Mouse (Mus musculus) embryonic stem cell, embryonic (primary cell): ENCODE measurements around the gene Mlst8.

ENCODE experiments used
- CTCF ChIA-PET, 4 experiments: fragments of 300-600 bp in 2 of 4; fragments of 350-600 bp in 2 of 4; sonication (Branson Sonifier 250); formaldehyde crosslinking; loops; one replicate each; lab custom pipeline; 2022; ENCODE audit warnings: inconsistent platforms in 2 of 4; lab: Charles Lee
- POLR2A ChIA-PET, 4 experiments: fragments of 300-600 bp in 2 of 4; fragments of 350-600 bp in 2 of 4; sonication (Branson Sonifier 250); formaldehyde crosslinking; loops; one replicate each; lab custom pipeline; 2022; ENCODE audit warnings: antibody characterized with exemption in 4 of 4, inconsistent platforms in 1 of 4; lab: Charles Lee

Gene Mlst8

DNA sequence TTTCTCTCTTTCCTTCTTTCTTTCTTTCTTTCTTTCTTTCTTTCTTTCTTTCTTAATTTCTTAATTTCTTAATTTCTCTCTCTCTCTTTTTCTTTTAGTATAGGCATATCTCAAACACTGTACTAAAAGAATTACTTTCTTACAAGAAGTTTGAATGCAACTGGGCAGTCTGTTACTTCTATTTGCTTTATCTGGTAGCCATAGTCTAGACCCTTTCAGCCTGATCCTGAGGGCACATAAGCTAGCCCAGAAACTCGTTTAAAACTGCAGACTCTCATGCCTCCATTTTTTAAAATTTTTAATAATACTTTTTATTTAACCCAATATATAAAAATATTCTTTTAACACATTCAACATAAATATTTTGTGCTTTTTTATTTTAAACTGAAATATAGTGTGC lies 553 bp upstream of the Mlst8 start:
- POLR2A ChIA-PET, result interaction anchor here (0.6 to 24.5 kb wide), 113 partner anchors 8 to 1353 kb away, joined by 3 to 396 read pairs (median 6); partner anchors contain the start of genes Traf7 (in 4 of the 4), E4f1 (in 3 of the 4), Nthl1 (in 3 of the 4) and Pgp (in 3 of the 4)
- CTCF ChIA-PET, result interaction anchor here (0.6 to 3.2 kb wide), 63 partner anchors 9 to 1018 kb away, joined by 3 to 45 read pairs (median 5); partner anchors contain the start of genes Traf7 (in 4 of the 4), Pkd1 (in 2 of the 4), Abca3 (in 1 of the 4) and Caskin1 (in 1 of the 4)

- ChIA-PET CTCF (interaction anchor here (0.5 to 3.2 kb wide), 51 partner anchors 7 to 423 kb away, joined by 3 to 45 read pairs (median 5); partner anchors contain the start of genes Traf7 (in 3 of the 4), Pkd1 (in 2 of the 4), Abca3 (in 1 of the 4) and Caskin1 (in 1 of the 4)), POLR2A (interaction anchor here (0.6 to 24.5 kb wide), 99 partner anchors 8 to 1355 kb away, joined by 3 to 396 read pairs (median 7); partner anchors contain the start of genes Traf7 (in 4 of the 4), E4f1 (in 3 of the 4), Nthl1 (in 3 of the 4) and Pgp (in 3 of the 4))
Observed at GRCm38 (mm10) chr17:24477985-24478600, 785 bp downstream of the Mlst8 start.

DNA sequence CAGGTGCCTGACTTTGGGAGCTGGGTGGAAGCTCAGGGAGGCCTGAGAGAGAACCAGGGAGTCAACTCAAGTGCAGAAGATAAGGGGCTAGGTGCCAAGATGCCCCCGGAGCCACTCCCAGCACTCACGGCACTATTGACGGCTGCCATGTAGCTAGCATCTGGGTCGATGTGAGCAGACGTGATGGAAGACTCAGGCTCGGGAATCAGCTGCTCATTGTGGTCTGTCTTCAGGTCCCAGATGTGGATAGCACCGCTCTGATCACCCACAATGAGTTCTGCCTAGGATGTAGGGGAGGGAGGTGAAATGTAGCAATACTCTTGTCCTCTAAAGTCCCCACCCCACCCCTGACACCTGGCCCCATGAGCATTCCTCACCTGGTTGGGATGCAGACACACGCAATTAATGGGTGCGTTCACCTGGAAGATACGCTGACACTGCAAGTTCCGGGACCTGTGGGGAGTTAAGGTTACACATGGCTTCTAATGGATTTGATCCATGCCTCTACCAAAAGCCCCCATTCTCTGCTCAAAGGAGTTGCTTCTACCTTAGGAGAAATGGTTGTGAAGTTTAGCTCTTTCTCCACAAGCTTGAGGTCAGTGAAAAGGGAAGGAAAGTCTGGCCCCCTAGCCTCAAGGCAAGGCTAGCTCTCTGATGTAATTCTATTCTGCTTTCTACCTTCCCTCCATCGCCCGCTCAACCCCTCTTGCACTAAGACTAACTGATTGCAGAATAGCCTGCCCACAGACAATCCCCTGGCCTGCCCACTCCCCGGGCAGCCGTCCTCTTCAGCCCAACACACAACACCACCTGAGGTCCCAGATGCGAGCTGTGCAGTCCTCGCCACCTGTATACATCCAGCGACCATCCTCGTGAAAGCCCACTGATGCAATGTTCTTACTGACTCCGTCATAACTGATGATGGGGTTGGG lies 1.6 kb downstream of the Mlst8 start:
- ChIA-PET POLR2A (interaction anchor here (0.6 to 24.5 kb wide), 20 partner anchors 8 to 245 kb away, joined by 3 to 396 read pairs (median 8); partner anchors contain the start of genes Traf7 (in 3 of the 4), Rnps1 (in 2 of the 4), Pkd1 (in 1 of the 4) and Rab26 (in 1 of the 4)), CTCF (interaction anchor here in 2 of 4 experiments (0.9 to 3.1 kb wide), 2 partner anchors 50 to 129 kb away, joined by 4 to 32 read pairs; partner anchors contain the start of gene Traf7 (in 1 of the 2))

GRCm38 (mm10) chr17:24476022-24476776 lies 2.7 kb downstream of the Mlst8 start:
- ChIA-PET CTCF (interaction anchor here in 2 of 4 experiments (0.9 to 3.1 kb wide), 2 partner anchors 51 to 130 kb away, joined by 4 to 32 read pairs; partner anchors contain the start of gene Traf7 (in 1 of the 2)), POLR2A (interaction anchor here in 3 of 4 experiments (0.6 to 24.5 kb wide), 17 partner anchors 9 to 215 kb away, joined by 3 to 396 read pairs (median 7); partner anchors contain the start of genes Traf7 (in 3 of the 3), Pkd1 (in 1 of the 3), Rab26 (in 1 of the 3) and Rnps1 (in 1 of the 3))

GRCm38 (mm10) chr17:24475586-24475985 lies 3.3 kb downstream of the Mlst8 start:
- POLR2A ChIA-PET, result interaction anchor here in 3 of 4 experiments (0.6 to 24.5 kb wide), 13 partner anchors 9 to 61 kb away, joined by 3 to 396 read pairs (median 7); partner anchors contain the start of genes Traf7 (in 3 of the 3), Rab26 (in 1 of the 3) and Rnps1 (in 1 of the 3)
- CTCF ChIA-PET, result interaction anchor here in 1 of 4 experiments (0.7 kb wide), 1 partner anchor 124 kb away, joined by 3 read pairs; the partner anchor contains the start of gene Abca3

- ChIA-PET CTCF (interaction anchor here in 2 of 4 experiments (0.5 to 1.1 kb wide), 2 partner anchors 84 to 651 kb away, joined by 3 read pairs; no protein-coding TSS in a partner anchor), POLR2A (interaction anchor here in 3 of 4 experiments (0.6 to 24.5 kb wide), 9 partner anchors 10 to 55 kb away, joined by 3 to 396 read pairs (median 7); partner anchors contain the start of genes Traf7 (in 3 of the 3) and Rab26 (in 1 of the 3))
Observed at GRCm38 (mm10) chr17:24474557-24474956, 4.3 kb downstream of the Mlst8 start.

DNA sequence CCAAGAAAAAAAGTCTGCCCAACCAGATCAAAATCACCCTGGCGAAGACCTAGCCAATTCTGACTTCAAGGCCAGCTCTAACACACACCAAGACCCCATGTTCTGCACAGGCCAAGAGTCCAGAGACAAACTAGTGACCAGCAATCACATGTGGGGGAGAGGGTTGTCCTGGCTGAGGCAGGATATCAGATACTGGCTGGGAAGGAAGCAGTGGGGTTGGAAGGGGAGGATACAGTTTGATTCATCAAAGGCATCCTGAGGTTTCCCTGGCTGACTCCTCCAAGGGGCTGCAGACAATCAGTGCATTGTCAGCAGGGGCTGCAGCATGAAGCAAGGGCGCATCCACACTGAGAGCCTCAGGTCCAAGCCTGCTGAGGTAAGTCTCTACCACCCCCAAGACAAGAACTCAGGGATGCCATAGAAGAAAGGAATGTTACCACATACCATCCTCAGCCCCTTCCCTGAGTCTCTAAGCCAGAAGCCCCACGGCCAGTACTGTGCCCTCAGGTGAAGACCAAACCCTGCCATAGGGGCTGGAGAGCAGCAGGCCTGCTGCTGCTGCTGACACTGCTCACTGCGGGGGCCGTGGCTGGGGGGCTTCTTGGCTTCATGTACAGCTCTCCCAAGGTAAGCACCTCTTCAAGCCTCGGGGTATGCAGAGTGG lies 5.1 kb downstream of the Mlst8 start, which contains the start of gene Bricd5:
Bricd5 (plus strand) TSS at position 273 of the 664 bp plus-strand sequence.
- POLR2A ChIA-PET, result interaction anchor here in 3 of 4 experiments (0.9 to 24.5 kb wide), 20 partner anchors 10 to 322 kb away, joined by 3 to 396 read pairs (median 4); partner anchors contain the start of genes Traf7 (in 3 of the 3), Ccnf (in 1 of the 3), Eci1 (in 1 of the 3) and Pkd1 (in 1 of the 3)
- CTCF ChIA-PET, result interaction anchor here in 2 of 4 experiments (0.5 to 1.1 kb wide), 3 partner anchors 20 to 203 kb away, joined by 3 to 6 read pairs (median 3); no protein-coding TSS in a partner anchor

- ChIA-PET CTCF (interaction anchor here in 2 of 4 experiments (0.6 to 1.6 kb wide), 4 partner anchors 8 to 11 kb away, joined by 3 to 5 read pairs (median 5); no protein-coding TSS in a partner anchor), POLR2A (interaction anchor here (0.7 to 24.5 kb wide), 22 partner anchors 7 to 221 kb away, joined by 3 to 396 read pairs (median 4); partner anchors contain the start of genes Traf7 (in 3 of the 4), Ccnf (in 1 of the 4), Eci1 (in 1 of the 4) and Mlst8 (in 1 of the 4))
Observed at GRCm38 (mm10) chr17:24472512-24472911, 6.4 kb downstream of the Mlst8 start.

- ChIA-PET CTCF (interaction anchor here in 3 of 4 experiments (0.5 to 2.5 kb wide), 7 partner anchors 8 to 222 kb away, joined by 3 to 45 read pairs (median 3); partner anchors contain the start of gene Mlst8 (in 1 of the 3)), POLR2A (interaction anchor here (0.6 to 24.5 kb wide), 41 partner anchors 8 to 628 kb away, joined by 3 to 396 read pairs (median 4); partner anchors contain the start of genes Mlst8 (in 3 of the 4), Pkd1 (in 3 of the 4), Traf7 (in 3 of the 4) and Zfp598 (in 2 of the 4))
Observed at GRCm38 (mm10) chr17:24470701-24471527, 8.0 kb downstream of the Mlst8 start.

DNA sequence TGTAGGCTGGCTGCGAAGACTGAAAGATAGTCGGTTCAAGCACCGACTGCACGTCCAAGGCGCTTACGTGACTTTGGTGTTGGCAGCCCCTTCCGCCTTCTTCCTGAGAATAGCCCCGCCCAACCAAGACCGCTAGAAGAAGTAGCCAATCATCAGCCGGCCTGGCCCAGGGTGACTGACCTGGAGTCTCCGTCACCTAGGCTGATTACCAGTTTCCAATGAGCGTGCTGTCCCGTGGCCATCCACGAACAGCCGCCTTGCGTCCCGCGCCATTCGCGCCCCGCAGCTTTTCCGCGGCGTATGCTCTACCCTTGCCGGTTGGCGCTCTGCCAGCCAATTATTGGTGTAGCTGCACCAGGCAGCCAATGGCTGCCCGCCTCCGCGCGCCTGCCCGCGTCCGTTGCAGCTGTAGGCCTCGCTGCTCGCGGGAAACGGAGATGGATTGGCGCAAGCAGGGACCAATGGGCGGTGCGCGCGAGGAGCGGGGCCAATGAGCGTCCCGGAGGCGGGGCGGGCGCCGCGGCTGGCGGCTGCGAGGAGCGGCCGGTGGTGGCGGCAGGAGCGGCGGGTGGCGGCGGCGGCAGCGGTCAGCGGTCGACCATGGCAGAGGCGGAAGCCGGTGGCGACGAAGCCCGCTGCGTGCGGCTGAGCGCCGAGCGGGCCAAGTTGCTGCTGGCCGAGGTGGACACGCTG lies 8.8 kb downstream of the Mlst8 start, which contains the start of the genes E4f1 and Pgp:
E4f1 (minus strand) TSS at position 404 of the 693 bp plus-strand sequence.
Pgp (plus strand) TSS at position 483 of the 693 bp plus-strand sequence.
- ChIA-PET POLR2A (interaction anchor here (0.6 to 24.5 kb wide), 42 partner anchors 8 to 627 kb away, joined by 3 to 396 read pairs (median 4); partner anchors contain the start of genes Mlst8 (in 3 of the 4), Pkd1 (in 3 of the 4), Traf7 (in 3 of the 4) and Zfp598 (in 2 of the 4)), CTCF (interaction anchor here in 3 of 4 experiments (0.5 to 2.5 kb wide), 8 partner anchors 9 to 222 kb away, joined by 3 to 45 read pairs (median 3); partner anchors contain the start of gene Mlst8 (in 1 of the 3))

DNA sequence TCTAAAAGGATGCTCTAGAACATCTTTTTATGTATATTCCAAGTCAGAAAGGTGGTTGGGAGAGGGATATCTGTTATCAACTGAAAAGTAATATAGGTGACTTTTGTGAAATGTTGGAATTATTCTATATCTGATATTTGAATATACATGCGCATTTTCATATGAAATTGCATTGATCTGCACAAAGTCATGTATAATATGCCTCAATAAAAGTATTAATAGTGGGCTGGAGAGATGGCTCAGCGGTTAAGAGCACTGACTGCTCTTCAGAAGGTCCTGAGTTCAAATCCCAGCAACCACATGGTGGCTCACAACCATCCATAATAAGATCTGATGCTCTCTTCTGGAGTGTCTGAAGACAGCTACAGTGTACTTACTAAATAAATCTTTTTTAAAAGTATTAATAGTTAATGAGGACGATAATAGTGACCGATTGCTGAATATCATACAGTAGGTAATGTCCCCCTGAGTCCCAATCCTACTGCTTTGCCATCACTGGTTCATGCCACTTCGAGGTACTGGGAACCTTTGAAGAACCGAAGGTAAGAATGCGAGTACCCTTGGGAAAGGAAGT lies 9.5 kb downstream of the Mlst8 start:
- ChIA-PET POLR2A (interaction anchor here (0.7 to 24.5 kb wide), 40 partner anchors 8 to 267 kb away, joined by 3 to 396 read pairs (median 4); partner anchors contain the start of genes Mlst8 (in 3 of the 4), Traf7 (in 3 of the 4), Pkd1 (in 2 of the 4) and Zfp598 (in 2 of the 4)), CTCF (interaction anchor here in 3 of 4 experiments (0.6 to 2.5 kb wide), 7 partner anchors 8 to 346 kb away, joined by 3 to 45 read pairs (median 3); partner anchors contain the start of genes Mlst8 (in 1 of the 3) and Traf7 (in 1 of the 3))

- POLR2A ChIA-PET, result interaction anchor here in 3 of 4 experiments (0.9 to 24.5 kb wide), 18 partner anchors 9 to 317 kb away, joined by 3 to 396 read pairs (median 4); partner anchors contain the start of genes Mlst8 (in 3 of the 3), Traf7 (in 3 of the 3), Ccnf (in 1 of the 3) and Rab26 (in 1 of the 3)
- CTCF ChIA-PET, result interaction anchor here in 3 of 4 experiments (0.6 to 1.0 kb wide), 3 partner anchors 11 to 346 kb away, joined by 3 to 4 read pairs (median 3); partner anchors contain the start of gene Traf7 (in 1 of the 3)
Observed at GRCm38 (mm10) chr17:24468636-24469246, 10.1 kb downstream of the Mlst8 start.
